Mouse (Mus musculus) lung, postnatal 0 days (tissue): ENCODE measurements around the gene Slc23a2.

ENCODE experiments used
- CTCF ChIP-seq: IDR thresholded peaks from 2 replicates; pipeline ENCODE4 v1.5.1; 2016; ENCODE audit warnings: antibody characterized with exemption, mild to moderate bottlenecking
- EP300 ChIP-seq: IDR thresholded peaks from 2 replicates; pipeline ENCODE4 v1.6.1; 2016; ENCODE audit warnings: antibody characterized with exemption, mild to moderate bottlenecking, control low read depth

- TF ChIP-seq CTCF: peak; percentile 68
- TF ChIP-seq EP300: no peak
Measured at GRCm38 (mm10) chr2:132113962-132114759, 30.7 kb downstream of the Slc23a2 start.
